Mouse (Mus musculus) skeletal muscle tissue, adult 2 months (tissue): ENCODE measurements at regions not wholly inside any gene's neighbourhood (a gene's known extent, or its start where the extent isn't known, plus 50 kb on each side); places are given as distances from the start of the nearest gene placed in this dataset.

Source experiments
- DNase-seq: peaks from one replicate; pipeline ENCODE4 v3.0.0-alpha.2; 2012; ENCODE audit warnings: low read depth, low spot score

DNA sequence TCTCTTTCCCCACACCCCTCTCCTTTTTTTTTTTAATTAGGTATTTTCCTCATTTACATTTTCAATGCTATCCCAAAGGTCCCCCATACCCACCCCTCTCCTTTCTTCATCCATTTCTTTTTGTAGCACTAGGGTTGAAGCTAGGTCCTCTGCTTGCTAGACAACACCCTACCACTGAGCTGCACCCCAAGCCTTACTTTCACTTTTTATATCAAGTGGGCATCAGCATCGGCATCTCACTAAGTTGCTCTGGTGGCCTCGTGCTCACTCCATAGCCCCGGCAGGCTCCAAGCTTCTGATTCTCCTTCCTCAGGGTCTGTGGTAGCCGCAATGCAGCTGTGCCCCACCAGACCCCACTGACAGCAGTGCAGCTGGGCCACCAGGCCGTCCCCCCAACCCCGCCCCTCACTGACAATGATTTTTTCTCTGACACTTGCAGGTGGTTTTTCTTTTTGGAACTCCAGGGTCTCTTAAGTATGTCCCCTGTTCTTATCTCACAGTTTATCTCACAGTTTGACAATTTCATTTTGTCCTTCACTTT, 77.5 kb downstream of the Nufip1 start:
- no peak for DNase-seq

DNA sequence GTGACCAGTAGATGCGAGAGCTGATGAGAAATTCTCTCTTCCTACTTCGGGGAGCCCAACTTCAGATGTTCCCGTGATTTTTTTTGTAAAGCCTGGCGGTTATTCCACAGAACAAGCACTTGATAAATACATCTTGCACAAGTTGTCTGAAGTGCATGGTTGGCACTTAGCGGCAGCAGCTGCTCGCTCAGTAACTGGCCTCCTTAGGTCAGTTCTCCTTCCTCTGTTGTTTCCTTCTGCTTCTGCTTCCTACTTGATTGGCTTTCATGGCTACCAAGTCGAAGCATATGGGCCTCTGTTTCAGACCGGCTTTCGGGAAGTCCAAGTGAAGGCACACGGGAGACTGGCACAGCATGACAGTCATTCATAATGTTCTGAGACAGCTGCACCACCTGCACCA, 84.6 kb downstream of the Nufip1 start:
- DNase-seq, result peak; percentile 32

DNA sequence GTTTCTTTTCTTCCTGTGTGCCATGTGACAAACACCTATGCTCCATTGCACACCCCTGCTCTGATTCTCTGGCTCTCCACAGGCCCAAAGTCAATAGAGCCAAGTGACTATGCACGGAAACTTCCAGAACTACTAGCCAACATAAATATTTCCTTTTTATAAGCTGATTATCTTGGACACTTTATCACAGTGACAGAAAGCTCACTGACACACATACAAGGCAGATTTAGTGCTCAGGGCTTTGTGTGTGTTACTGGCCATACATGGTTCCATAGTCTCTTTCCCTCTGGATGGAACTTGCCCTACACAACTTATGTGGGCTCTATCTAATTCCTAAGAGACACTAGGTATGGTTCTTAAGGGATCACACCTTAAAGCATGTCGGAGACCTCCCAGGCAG, 86.7 kb downstream of the Nufip1 start:
- DNase-seq, result no peak

GRCm38 (mm10) chr14:76198406-76198805, 87.7 kb downstream of the Nufip1 start:
- DNase-seq, result no peak

- no peak for DNase-seq
Measured at GRCm38 (mm10) chr14:76202595-76202994, 91.9 kb downstream of the Nufip1 start.

- no peak for DNase-seq
Measured at GRCm38 (mm10) chr14:76203135-76203534, 92.4 kb downstream of the Nufip1 start.

GRCm38 (mm10) chr14:76216446-76217177, 105.9 kb downstream of the Nufip1 start:
- peak; percentile 55 for DNase-seq

DNA sequence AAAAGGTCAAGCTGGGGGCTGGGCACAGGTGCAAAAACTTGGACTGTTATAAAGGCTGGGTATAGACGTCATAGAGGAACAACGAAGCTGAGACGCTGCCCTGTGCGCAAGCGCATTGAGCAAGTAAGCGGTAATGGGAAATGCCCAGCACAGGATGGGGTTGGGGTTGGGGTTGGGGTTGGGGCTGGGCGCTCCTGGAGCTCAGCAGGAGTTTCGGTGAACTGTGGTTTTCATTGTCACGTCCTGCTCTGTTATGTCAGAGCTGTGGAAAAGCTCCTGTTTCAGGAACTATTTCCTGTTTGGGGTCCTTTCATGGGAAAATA, 106.4 kb downstream of the Nufip1 start:
- peak; percentile 69 for DNase-seq

- DNase-seq, result no peak
Measured at GRCm38 (mm10) chr14:76217571-76218256, 107.0 kb downstream of the Nufip1 start.

DNA sequence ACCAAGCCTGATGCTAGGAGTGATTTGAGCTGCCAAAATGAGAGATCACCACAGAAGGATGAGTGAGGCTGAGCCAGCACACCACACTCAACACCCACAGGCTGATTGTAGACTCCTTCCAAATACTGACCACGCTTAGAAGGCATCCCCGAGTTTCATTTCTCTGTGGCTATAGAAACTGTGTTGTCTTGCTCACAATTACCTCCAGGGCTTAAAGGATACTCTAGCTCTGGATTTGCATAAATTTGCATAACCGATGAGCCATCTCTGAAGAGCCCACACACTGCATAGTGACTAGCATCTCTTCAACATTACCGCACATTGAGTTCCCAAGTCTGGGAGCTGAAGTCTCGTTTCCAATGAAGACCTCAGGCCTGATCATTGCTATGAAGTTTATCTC, 110.3 kb downstream of the Nufip1 start:
- DNase-seq, result no peak

- DNase-seq, result no peak
Measured at GRCm38 (mm10) chr14:76221617-76222319, 111.1 kb downstream of the Nufip1 start.

DNA sequence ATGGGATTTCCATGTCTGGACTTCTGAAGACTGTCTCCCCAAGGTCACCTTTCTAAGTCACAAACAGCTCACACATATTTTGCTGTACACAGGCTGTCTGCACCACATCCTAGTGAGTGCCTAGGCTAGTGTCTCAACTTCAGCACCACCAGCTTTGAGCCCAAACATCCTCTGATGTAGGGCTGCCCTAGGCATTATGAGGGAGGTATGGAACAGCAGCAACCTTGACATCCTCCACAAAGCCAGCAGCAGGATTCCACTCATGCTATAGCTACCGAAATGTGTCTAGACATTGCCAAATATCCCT, 111.6 kb downstream of the Nufip1 start:
- DNase-seq, result no peak

DNA sequence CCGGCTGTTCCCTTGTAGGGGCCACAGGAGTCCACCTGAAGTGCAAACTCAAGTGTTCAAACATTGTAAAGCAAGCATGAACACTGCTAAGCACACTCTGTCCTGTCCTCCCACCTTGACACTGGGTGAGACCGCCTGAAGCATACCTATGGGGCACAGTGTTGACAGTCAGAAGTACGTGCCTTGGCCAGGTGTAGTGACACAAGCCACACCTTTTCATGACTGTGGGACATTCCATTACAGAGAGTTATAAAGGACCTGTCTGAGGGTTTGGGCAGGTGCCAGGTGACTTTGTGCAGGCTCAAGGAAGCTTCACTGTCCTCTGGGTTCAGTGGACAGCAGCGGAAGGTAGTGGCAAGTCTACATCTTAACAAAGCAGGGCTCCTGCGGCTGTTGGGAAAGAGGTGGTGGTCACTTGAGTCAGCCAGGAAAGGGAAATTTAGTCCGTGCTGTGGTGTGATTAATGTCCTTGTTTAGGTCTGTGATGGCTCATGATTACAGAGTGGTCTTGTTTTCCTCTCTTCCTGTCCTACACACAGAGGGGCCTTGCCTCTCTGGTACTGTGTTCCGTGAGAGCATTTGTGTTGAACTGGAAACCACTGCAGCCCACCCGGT, 112.5 kb downstream of the Nufip1 start:
- no peak for DNase-seq

DNA sequence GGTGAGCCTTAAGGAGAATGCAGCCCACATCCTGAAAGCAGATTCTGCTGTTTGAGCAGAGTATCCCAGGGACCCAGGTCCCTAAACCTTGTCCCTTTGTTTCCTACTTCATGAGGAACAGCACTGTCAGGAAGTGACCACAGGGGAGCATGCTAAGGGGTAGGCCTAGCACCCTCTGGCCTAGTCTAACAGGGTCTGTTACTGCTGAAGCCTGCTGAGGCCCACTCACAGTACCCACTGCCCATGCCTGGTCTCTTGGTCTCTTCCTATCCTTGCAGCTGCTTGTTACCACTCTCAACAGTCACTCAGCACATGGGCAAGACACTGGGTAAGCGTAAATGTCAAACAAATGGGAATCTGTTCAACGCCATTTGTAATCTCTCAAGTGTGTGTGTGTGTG, 113.2 kb downstream of the Nufip1 start:
- DNase-seq, result no peak

GRCm38 (mm10) chr14:76225532-76225931, 114.8 kb downstream of the Nufip1 start:
- DNase-seq, result no peak

DNA sequence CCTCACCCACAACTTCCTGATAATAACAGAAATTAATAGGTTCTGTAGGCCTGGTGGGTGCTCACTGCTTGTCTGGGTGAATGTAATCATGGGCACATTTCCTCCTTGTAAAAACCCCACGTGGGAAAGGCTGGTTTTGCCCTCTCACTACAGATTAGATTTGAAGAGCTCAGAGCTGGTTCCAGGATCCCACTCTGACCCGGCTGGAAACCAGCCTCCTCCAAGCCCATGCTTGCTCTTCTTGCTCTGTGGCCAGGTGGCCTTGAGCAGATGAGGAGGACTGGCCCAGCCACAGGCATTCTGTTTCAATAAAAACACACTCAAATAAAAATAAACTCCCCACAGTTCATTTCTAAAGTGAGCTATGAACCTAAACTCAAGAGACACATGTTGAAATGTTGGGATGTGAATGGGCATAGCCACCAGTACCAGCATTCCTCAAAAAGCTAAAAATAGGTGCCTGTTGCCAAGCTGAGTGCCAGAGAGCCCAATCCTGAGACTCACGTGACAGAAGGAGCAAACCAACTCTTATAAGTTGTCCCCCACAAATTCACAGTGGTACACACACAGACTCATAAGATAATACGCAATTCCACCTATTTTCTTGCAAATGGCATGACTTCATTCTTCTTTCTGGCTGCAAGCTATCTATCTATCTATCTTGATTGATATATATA, 116.1 kb downstream of the Nufip1 start:
- no peak for DNase-seq

DNA sequence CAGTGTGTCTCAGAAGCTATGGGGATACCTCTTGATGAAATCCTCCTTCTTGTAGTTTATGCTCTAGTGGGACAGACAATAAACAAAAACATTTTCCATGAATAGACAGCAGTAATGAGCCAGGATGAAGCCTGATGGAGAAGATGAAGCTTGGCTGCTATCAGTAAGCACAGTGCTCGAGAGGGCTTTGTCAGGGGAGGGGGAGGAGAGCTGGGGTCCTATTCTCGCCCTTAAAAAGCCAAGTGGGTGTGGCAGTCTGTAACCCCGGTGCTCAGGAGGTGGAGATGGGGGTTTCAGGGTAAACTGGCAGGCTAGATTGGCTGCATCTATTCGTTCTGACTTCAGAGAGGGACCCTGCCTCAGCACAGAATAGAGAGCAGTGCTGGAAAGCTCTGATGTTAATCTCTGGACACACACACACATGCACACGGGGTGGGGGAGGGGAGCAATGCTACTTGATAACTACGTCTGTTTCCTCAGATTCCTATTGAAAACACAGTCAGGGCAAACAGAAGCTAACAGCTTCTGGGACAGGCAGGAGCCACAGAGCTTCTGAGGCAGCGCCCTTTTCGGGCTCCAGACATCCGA, 118.4 kb downstream of the Nufip1 start:
- DNase-seq, result no peak

- DNase-seq, result no peak
Measured at GRCm38 (mm10) chr14:76239856-76240493, 129.3 kb downstream of the Nufip1 start.

DNA sequence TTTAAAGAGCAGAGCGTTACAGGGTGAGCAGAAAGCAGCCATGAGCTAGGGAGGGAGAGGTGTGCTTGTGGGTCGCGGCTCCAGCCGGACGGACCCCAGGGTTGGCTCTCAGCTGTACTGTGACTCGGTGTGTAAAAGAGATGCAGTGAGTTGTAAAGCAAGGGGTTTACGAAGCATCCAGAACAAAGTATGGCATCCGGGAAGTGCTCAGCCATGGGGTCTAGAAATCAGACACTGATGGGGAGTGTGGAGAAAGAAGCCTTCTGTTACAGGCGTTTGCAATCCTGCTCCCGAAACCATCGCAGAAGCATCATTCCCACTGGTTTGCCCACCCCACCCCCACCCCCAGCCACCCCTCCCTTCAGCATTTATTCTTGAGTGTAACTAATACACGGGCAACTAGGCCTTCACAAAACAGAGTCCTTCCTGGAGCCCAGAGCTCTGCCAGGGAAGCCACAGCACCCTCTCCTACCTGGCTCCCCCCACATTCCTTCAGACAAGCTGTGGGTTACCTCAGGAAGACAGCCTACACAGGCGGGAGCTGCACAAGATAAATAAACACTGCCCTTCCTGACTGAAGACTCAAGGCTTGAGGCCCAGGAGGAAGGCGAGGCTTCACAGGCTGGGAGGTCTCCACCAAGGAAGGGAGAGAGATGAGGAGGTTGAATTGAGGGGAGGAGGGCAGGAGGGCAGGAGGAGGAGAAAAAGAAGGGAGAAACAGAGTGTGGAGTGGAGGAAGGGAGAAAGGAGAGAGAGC, 133.1 kb downstream of the Nufip1 start:
- no peak for DNase-seq
